Mouse (Mus musculus) midbrain, embryonic 16.5 days (tissue): Measurements from ENCODE around the gene Zfp185. TPM values are rescaled to one million over a fixed set of nuclear protein-coding genes. Genes with fewer than 3 reads are reported as not detected.

ENCODE experiments used
- microRNA counts: library from miRNA; unstranded; fragments of <30 nt; microRNA quantifications from one replicate; lab custom pipeline; 2016
- microRNA-seq: library from miRNA; unstranded; fragments of <30 nt; microRNA quantifications from one replicate; pipeline ENCODE4, GENCODE M21; 2017
- polyA plus RNA-seq: library from polyadenylated mRNA; unstranded; fragments of >200 nt; fragmentation: Nextera tagmentation; extraction: Ambion mirVana; gene quantifications from 2 replicates; pipeline ENCODE4 v1.2.1, GENCODE M21; 2015

The Zfp185 gene
- polyA plus RNA-seq, 1 experiment from 2014 or later = 1.3 TPM

MicroRNA genes within 50 kb of the gene (microRNA counts, 519-probe panel; counts per million panel counts)
- 692 counts per million, percentile 20 among the panel's probes with 10 or more counts for microRNA mmu-miR-2137 (lab: Ali Mortazavi, UCI)

Small RNA genes lying within 50 kb of the gene (microRNA-seq; reads per million reads assigned to microRNA genes)
- gene Mir2137 = 0.86 reads per million

Other genes starting within 250 kb of the Zfp185 start
- gene Gabrq, start 162.2 kb upstream of the Zfp185 start, polyA plus RNA-seq = 5.1 and 5.8 TPM in 2 replicates
- 73.4 and 79.3 TPM in 2 replicates for gene Cetn2, start 68.9 kb upstream of the Zfp185 start, polyA plus RNA-seq
- gene Nsdhl, start 68.8 kb upstream of the Zfp185 start, polyA plus RNA-seq = 52.7 and 55.8 TPM in 2 replicates
- gene Pnma5, start 49.8 kb downstream of the Zfp185 start, polyA plus RNA-seq = 0.10 and 0.11 TPM in 2 replicates
- gene Pnma3, start 77.4 kb downstream of the Zfp185 start, polyA plus RNA-seq = 5.5 and 5.6 TPM in 2 replicates
- 0.46 and 0.58 TPM in 2 replicates for gene Xlr4a, start 95.1 kb downstream of the Zfp185 start, polyA plus RNA-seq
- 5.3 and 6.5 TPM in 2 replicates for gene Xlr3a, start 109.8 kb downstream of the Zfp185 start, polyA plus RNA-seq
- 2.5 TPM in 2 replicates for gene Gm14685, start 129.7 kb downstream of the Zfp185 start, polyA plus RNA-seq
- not detected in 2 replicates for gene Xlr5b, start 161.5 kb downstream of the Zfp185 start, polyA plus RNA-seq
- 1.6 and 2.1 TPM in 2 replicates for gene DXBay18, start 162.1 kb downstream of the Zfp185 start, polyA plus RNA-seq
- not detected in 2 replicates for gene Spin2d, start 189.7 kb downstream of the Zfp185 start, polyA plus RNA-seq
- 13.1 and 13.7 TPM in 2 replicates for gene Xlr3b, start 204.9 kb downstream of the Zfp185 start, polyA plus RNA-seq
- gene Xlr4b, start 227.0 kb downstream of the Zfp185 start, polyA plus RNA-seq = 0.48 and 0.80 TPM in 2 replicates
- 35.1 and 37.5 TPM in 2 replicates for gene F8a, start 241.0 kb downstream of the Zfp185 start, polyA plus RNA-seq